Mouse (Mus musculus) midbrain, postnatal 0 days (tissue): Measurements from ENCODE around the gene Myo1b. TPM values are rescaled to one million over a fixed set of nuclear protein-coding genes. Genes with fewer than 3 reads are reported as not detected.

Source experiments
- ATAC-seq: fragments of 200-750 bp; cut with Nextera tagmentation; 2 replicates; pipeline ENCODE4 v1.8.0; 2017; ENCODE audit warnings: moderate number of reproducible peaks, mild to moderate bottlenecking, moderate TSS enrichment, moderate library complexity; ENCODE audit not compliant: low FRiP score
- DNase-seq: peaks from one replicate; pipeline ENCODE4 v3.0.0-alpha.2; 2015; ENCODE audit warnings: low spot score
- H3K27ac ChIP-seq: fragments of 300-500 bp; sonication (generic); 2 replicates; pipeline ENCODE4 v1.5.1; 2014; ENCODE audit warnings: low read depth, mild to moderate bottlenecking, low read length, mixed read lengths
- H3K27me3 ChIP-seq: fragments of 300-500 bp; sonication (generic); 2 replicates; pipeline ENCODE4 v1.6.1; 2014; ENCODE audit warnings: low read length, control low read depth, mixed read lengths; ENCODE audit not compliant: insufficient read depth
- H3K36me3 ChIP-seq: fragments of 300-500 bp; sonication (generic); 2 replicates; pipeline ENCODE4 v1.6.1; 2014; ENCODE audit warnings: low read length, control low read depth, mixed read lengths; ENCODE audit not compliant: insufficient read depth
- H3K4me1 ChIP-seq: fragments of 300-500 bp; sonication (generic); 2 replicates; pipeline ENCODE4 v1.6.1; 2014; ENCODE audit warnings: mild to moderate bottlenecking, control low read depth, antibody characterized with exemption, low read length, mixed read lengths; ENCODE audit not compliant: insufficient read depth
- H3K4me2 ChIP-seq: fragments of 300-500 bp; sonication (generic); 2 replicates; pipeline ENCODE4 v1.6.1; 2014; ENCODE audit warnings: low read depth, mild to moderate bottlenecking, low read length, mixed read lengths; ENCODE audit not compliant: poor library complexity, severe bottlenecking
- H3K4me3 ChIP-seq: fragments of 300-500 bp; sonication (generic); 2 replicates; pipeline ENCODE4 v1.5.1; 2014; ENCODE audit warnings: low read depth, mild to moderate bottlenecking, low read length, moderate library complexity
- H3K9ac ChIP-seq: fragments of 300-500 bp; sonication (generic); replicated peaks from 2 replicates; pipeline ENCODE4 v1.6.1; 2014; ENCODE audit warnings: mild to moderate bottlenecking, low read length, moderate library complexity, mixed read lengths; ENCODE audit not compliant: poor library complexity, severe bottlenecking
- H3K9me3 ChIP-seq: fragments of 300-500 bp; sonication (generic); 2 replicates; pipeline ENCODE4 v1.6.1; 2016; ENCODE audit warnings: low read length, control low read depth
- CTCF ChIP-seq: IDR thresholded peaks from 2 replicates; pipeline ENCODE4 v1.5.1; 2016; ENCODE audit warnings: antibody characterized with exemption, mild to moderate bottlenecking
- WGBS: fragments of 180-500 bp; shearing (Covaris S2); extraction: QIAGEN DNeasy Blood & Tissue Kit; methylation state at CpG from one replicate; pipeline ENCODE4 v1.1.7; 2014; 5-methylcytosine and 5-hydroxymethylcytosine counted together
- polyA plus RNA-seq: library from polyadenylated mRNA; unstranded; fragments of >200 nt; fragmentation: Nextera tagmentation; extraction: Ambion mirVana; gene quantifications from 2 replicates; pipeline ENCODE4 v1.2.1, GENCODE M21; 2015
- total RNA-seq: library from RNA; depleted of rRNA; stranded (reverse); fragments of >200 nt; gene quantifications from 2 replicates; pipeline ENCODE4 v1.2.3, GENCODE M21; 2014

Myo1b gene
- total and polyA plus RNA-seq, 2 experiments from 2014 or later: 33.5 to 41.0 TPM

- ATAC-seq: no peak
- H3K4me3 ChIP-seq: peak overlapping the region; percentile 80
- H3K4me2 ChIP-seq: peak overlapping the region; percentile 86
- H3K36me3 ChIP-seq: no peaks in the 10 kb centered on the region
- WGBS: 52% methylated on average over 5 of the region's 5 CpGs
- no peak for TF ChIP-seq CTCF
- H3K9ac ChIP-seq: peak overlapping the region; percentile 81
- H3K27me3 ChIP-seq: no peaks in the 10 kb centered on the region
- H3K4me1 ChIP-seq: peaks cover 4% of the 10 kb centered on the region; the same call in 1 of the 2 replicates
- no peaks in the 10 kb centered on the region for H3K9me3 ChIP-seq
- DNase-seq: no peak
- no peak overlapping the region for H3K27ac ChIP-seq
Observed at GRCm38 (mm10) chr1:51916276-51916675, 405 bp upstream of the Myo1b start.

GRCm38 (mm10) chr1:51915051-51915575 lies 758 bp downstream of the Myo1b start:
- peak overlapping the region; percentile 81 for H3K9ac ChIP-seq
- ATAC-seq (peak; percentile 60), DNase-seq (peak; percentile 57)
- peaks cover 6% of the 10 kb centered on the region for H3K4me1 ChIP-seq
- no peaks in the 10 kb centered on the region for H3K27me3 ChIP-seq
- no peak for TF ChIP-seq CTCF
- no peaks in the 10 kb centered on the region for H3K9me3 ChIP-seq
- peak overlapping the region; percentile 48 for H3K27ac ChIP-seq
- no peaks in the 10 kb centered on the region for H3K36me3 ChIP-seq
- H3K4me3 ChIP-seq: peak overlapping the region; percentile 80
- H3K4me2 ChIP-seq: peak overlapping the region; percentile 86
- 0% methylated on average over 31 of the region's 33 CpGs for WGBS

GRCm38 (mm10) chr1:51914095-51914494 lies 1.8 kb downstream of the Myo1b start:
- TF ChIP-seq CTCF: no peak

GRCm38 (mm10) chr1:51913071-51913814 lies 2.6 kb downstream of the Myo1b start:
- DNase-seq: no peak

More at GRCm38 (mm10) chr1:51914095-51914494, 1.8 kb downstream of the Myo1b start:
- ATAC-seq: no peak
- Histone ChIP-seq H3K9me3 (no peaks in the 10 kb centered on the region), H3K27me3 (no peaks in the 10 kb centered on the region), H3K4me1 (peaks cover 7% of the 10 kb centered on the region), H3K9ac (no peak overlapping the region), H3K4me2 (peak overlapping the region; percentile 5; the same call in 1 of the 2 replicates), H3K4me3 (peak overlapping the region; percentile 80; the same call in 1 of the 2 replicates), H3K27ac (no peak overlapping the region), H3K36me3 (no peaks in the 10 kb centered on the region)
- WGBS: 83% methylated on average over 3 of the region's 3 CpGs
- DNase-seq: no peak

GRCm38 (mm10) chr1:51911331-51911730 lies 4.5 kb downstream of the Myo1b start:
- WGBS: 68% methylated on average over 4 of the region's 4 CpGs
- Histone ChIP-seq H3K9ac (no peak overlapping the region), H3K4me2 (no peak overlapping the region), H3K27me3 (no peaks in the 10 kb centered on the region), H3K9me3 (no peaks in the 10 kb centered on the region), H3K27ac (no peak overlapping the region), H3K4me1 (peaks cover 7% of the 10 kb centered on the region), H3K4me3 (no peak overlapping the region), H3K36me3 (no peaks in the 10 kb centered on the region)
- ATAC-seq (no peak), DNase-seq (no peak)
- no peak for TF ChIP-seq CTCF

More at GRCm38 (mm10) chr1:51913071-51913814, 2.6 kb downstream of the Myo1b start:
- H3K27ac ChIP-seq: no peak overlapping the region
- no peak for TF ChIP-seq CTCF
- H3K9ac ChIP-seq: no peak overlapping the region
- WGBS: 68% methylated on average over 14 of the region's 14 CpGs
- H3K4me3 ChIP-seq: no peak overlapping the region
- no peaks in the 10 kb centered on the region for H3K27me3 ChIP-seq
- H3K36me3 ChIP-seq: no peaks in the 10 kb centered on the region
- H3K9me3 ChIP-seq: no peaks in the 10 kb centered on the region
- peak overlapping the region; percentile 9; the same call in 1 of the 2 replicates for H3K4me2 ChIP-seq
- H3K4me1 ChIP-seq: peaks cover 7% of the 10 kb centered on the region
- no peak for ATAC-seq

DNA sequence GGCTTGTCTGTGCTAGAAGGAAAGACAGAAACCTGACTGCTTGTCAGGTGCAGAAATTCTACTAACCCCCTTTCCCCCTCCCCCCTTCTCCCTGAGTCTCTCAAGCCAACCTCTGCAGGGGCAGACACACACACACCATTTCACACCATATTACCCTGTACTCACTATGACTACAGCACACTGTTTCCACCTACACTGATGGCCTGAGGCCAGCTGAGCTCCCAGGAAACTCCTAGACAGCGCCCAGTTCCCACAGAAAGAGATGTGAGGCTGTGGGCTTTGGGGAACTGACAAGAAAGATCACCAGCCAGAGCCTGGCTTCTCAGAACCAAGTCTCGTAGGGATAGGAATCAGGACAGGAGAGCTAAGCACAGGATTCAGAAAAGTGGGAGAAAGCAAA lies 6.7 kb downstream of the Myo1b start:
- DNase-seq (peak; percentile 28), ATAC-seq (no peak)
- Histone ChIP-seq H3K4me1 (peaks cover 7% of the 10 kb centered on the region), H3K4me3 (no peak overlapping the region), H3K9ac (no peak overlapping the region), H3K9me3 (no peaks in the 10 kb centered on the region), H3K36me3 (no peaks in the 10 kb centered on the region), H3K27me3 (no peaks in the 10 kb centered on the region), H3K4me2 (no peak overlapping the region), H3K27ac (no peak overlapping the region)
- 64% methylated on average over 2 of the region's 2 CpGs for WGBS
- no peak for TF ChIP-seq CTCF
